In the genomic region with DNA sequence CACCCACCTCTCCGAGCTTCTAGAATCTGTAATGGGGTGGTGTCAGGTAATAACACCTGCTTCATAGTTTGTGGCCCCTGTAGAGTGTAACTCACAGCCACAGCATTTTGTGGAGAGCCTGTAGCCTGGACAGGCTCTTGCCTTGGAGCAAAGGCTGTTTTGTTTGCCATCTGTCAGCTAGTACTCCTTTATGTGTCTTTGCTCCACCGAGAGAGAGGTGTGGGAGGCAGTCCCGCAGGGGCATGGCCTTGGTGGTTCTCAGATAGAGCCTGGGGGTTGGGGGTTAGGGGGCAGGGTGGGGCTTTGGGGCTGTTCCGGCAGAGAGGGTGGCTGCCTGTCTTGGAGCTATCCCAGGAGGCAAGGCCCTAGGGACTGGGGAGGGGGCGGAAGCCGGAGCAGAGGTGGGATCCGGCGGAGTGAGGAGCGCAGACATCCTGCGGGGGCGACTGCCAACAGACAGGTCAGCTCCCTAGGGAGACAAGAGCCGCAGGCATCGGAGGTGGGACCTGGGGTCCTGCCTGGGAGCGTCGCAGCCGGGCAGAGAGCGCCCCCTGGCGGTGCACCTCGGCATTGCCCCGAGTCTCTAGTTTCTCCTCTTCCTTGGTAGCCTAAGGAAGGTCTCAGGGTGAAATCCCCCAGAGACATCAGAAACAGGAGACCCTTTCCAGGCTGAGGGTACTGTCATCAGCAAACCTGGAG, we compare ENCODE assay signal across 8 mouse cellular contexts. TPM values are rescaled to one million over a fixed set of nuclear protein-coding genes. Genes with fewer than 3 reads are reported as not detected.
DNase-seq lines count a peak whose midpoint lies in the region; ATAC-seq and TF ChIP-seq lines count a peak whose summit lies in the region.

No protein-coding gene starts in this region.

- DNase-seq in urinary bladder, postnatal 25 days (ENCODE audit: low spot score) = peak; percentile 65
- no peak for DNase-seq in urinary bladder, postnatal 10 days (ENCODE audit: low spot score)
- DNase-seq in cerebellum, adult 2 months = peak; percentile 42 to 67
- DNase-seq in forelimb bud, embryonic 11.5 days (ENCODE audit: low read depth, low spot score) = peak; percentile 59
- DNase-seq in liver = peak; percentile 59
- DNase-seq in neural tube, embryonic 11.5 days (ENCODE audit: low spot score) = peak; percentile 81
- peak; percentile 85 for DNase-seq in thymus, postnatal 4 days

- H3K27me3 ChIP-seq in cerebellum, adult 2 months (ENCODE audit: control insufficient read depth, insufficient read depth, low read length) = no peaks in the 10 kb centered on the region
- peaks cover 92% of the 10 kb centered on the region for H3K27me3 ChIP-seq in hindbrain, embryonic 12.5 days
- H3K27me3 ChIP-seq in neural tube, embryonic 11.5 days (ENCODE audit: control insufficient read depth, insufficient read depth, low read length) = peaks cover 51% of the 10 kb centered on the region

- peak; percentile 15; the same call in 1 of the 2 replicates for ATAC-seq in hindbrain, embryonic 12.5 days (ENCODE audit: low FRiP score)
- no peak for ATAC-seq in neural tube, embryonic 11.5 days (ENCODE audit: insufficient read depth, low FRiP score, low TSS enrichment)

- H3K27ac ChIP-seq in cerebellum, adult 2 months (ENCODE audit: insufficient read depth, low read length) = no peak overlapping the region
- no peak overlapping the region for H3K27ac ChIP-seq in hindbrain, embryonic 12.5 days
- H3K27ac ChIP-seq in neural tube, embryonic 11.5 days (ENCODE audit: low read depth, low read length) = no peak overlapping the region

- H3K9me3 ChIP-seq in hindbrain, embryonic 12.5 days (replicated peaks) = no peaks in the 10 kb centered on the region
- H3K9me3 ChIP-seq in neural tube, embryonic 11.5 days (ENCODE audit: control insufficient read depth, low read length) = no peaks in the 10 kb centered on the region

- peak; percentile 83 for TF ChIP-seq CTCF in cerebellum, adult 2 months (IDR thresholded peaks at IDR 0.05; ENCODE audit: borderline replicate concordance, insufficient read depth, low read depth, low read length)

- 10% methylated on average over 20 of the region's 20 CpGs for WGBS in cerebellum, adult 2 months
- WGBS in hindbrain, embryonic 12.5 days = 3% methylated on average over 20 of the region's 20 CpGs
- WGBS in neural tube, embryonic 11.5 days = 3% methylated on average over 20 of the region's 20 CpGs

- H3K4me2 ChIP-seq in hindbrain, embryonic 12.5 days (replicated peaks) = peak overlapping the region; percentile 36
- peak overlapping the region; percentile 16; the same call in 1 of the 2 replicates for H3K4me2 ChIP-seq in neural tube, embryonic 11.5 days (ENCODE audit: low read depth)

- peaks cover 10% of the 10 kb centered on the region; the same call in 1 of the 2 replicates for H3K4me1 ChIP-seq in cerebellum, adult 2 months (ENCODE audit: control insufficient read depth, insufficient read depth, low read length)
- peaks cover 15% of the 10 kb centered on the region for H3K4me1 ChIP-seq in hindbrain, embryonic 12.5 days
- H3K4me1 ChIP-seq in neural tube, embryonic 11.5 days (ENCODE audit: control insufficient read depth, insufficient read depth, low read length) = no peaks in the 10 kb centered on the region

- no peak overlapping the region for H3K9ac ChIP-seq in hindbrain, embryonic 12.5 days
- H3K9ac ChIP-seq in neural tube, embryonic 11.5 days (ENCODE audit: low read length) = no peak overlapping the region

- TF ChIP-seq POLR2A in cerebellum, adult 2 months (IDR thresholded peaks at IDR 0.05; ENCODE audit: borderline replicate concordance, insufficient read depth, low read length) = no peak

- H3K4me3 ChIP-seq in cerebellum, adult 2 months (replicated peaks; ENCODE audit: insufficient read depth, low read depth, low read length) = no peak overlapping the region
- H3K4me3 ChIP-seq in hindbrain, embryonic 12.5 days = no peak overlapping the region
- no peak overlapping the region for H3K4me3 ChIP-seq in neural tube, embryonic 11.5 days (ENCODE audit: low read depth, low read length)

- no peaks in the 10 kb centered on the region for H3K36me3 ChIP-seq in hindbrain, embryonic 12.5 days
- no peaks in the 10 kb centered on the region for H3K36me3 ChIP-seq in neural tube, embryonic 11.5 days (ENCODE audit: control insufficient read depth, insufficient read depth, low read length)

RNA-seq across cellular contexts. Expression of a gene that starts 36.7 kb away (rescaled TPM):
- polyA plus RNA-seq in cerebellum, adult 2 months (2012; rRNA removed) = 1.9 and 3.5 TPM in 2 replicates
- polyA plus RNA-seq in hindbrain, embryonic 12.5 days (2016; fragmentation: Nextera tagmentation; extraction: Ambion mirVana) = 31.0 and 31.2 TPM in 2 replicates
- polyA plus RNA-seq in neural tube, embryonic 11.5 days (2014; fragmentation: Nextera tagmentation; extraction: Ambion mirVana) = 6.0 and 8.7 TPM in 2 replicates
